Mouse (Mus musculus): ENCODE data around the gene Snap23. TPM values are rescaled to one million over a fixed set of nuclear protein-coding genes. Genes with fewer than 3 reads are reported as not detected.

Snap23 gene
- total RNA-seq, 1 experiment from 2014 or later: 65.1 TPM

GRCm38 (mm10) chr2:120640835-120641234, 73.4 kb downstream of the Snap23 start:
- no peak for ATAC-seq (replicated peaks; ENCODE audit: low read depth, poor library complexity, severe bottlenecking)

GRCm38 (mm10) chr2:120643836-120644235, 76.4 kb downstream of the Snap23 start:
- no peak for ATAC-seq (replicated peaks; ENCODE audit: low read depth, poor library complexity, severe bottlenecking)

GRCm38 (mm10) chr2:120646777-120647176, 79.3 kb downstream of the Snap23 start:
- ATAC-seq (replicated peaks; ENCODE audit: low read depth, poor library complexity, severe bottlenecking): no peak

Other genes with a start within 250 kb of the Snap23 start
- 42.8 and 44.3 TPM in 2 replicates for gene Vps39, start 214.5 kb upstream of the Snap23 start, total RNA-seq (2017)
- gene Ganc, start 163.8 kb upstream of the Snap23 start, total RNA-seq (2017): 20.6 and 21.9 TPM in 2 replicates
- 49.7 and 63.7 TPM in 2 replicates for gene Tmem87a, start 163.6 kb upstream of the Snap23 start, total RNA-seq (2017)
- 1.2 and 1.7 TPM in 2 replicates for gene Capn3, start 111.7 kb upstream of the Snap23 start, total RNA-seq (2017)
- gene Zfp106, start 3.8 kb upstream of the Snap23 start, total RNA-seq (2017): 81.8 and 174 TPM in 2 replicates
- 22.5 and 28.5 TPM in 2 replicates for gene Haus2, start 41.7 kb downstream of the Snap23 start, total RNA-seq (2017)
- 15.0 and 22.8 TPM in 2 replicates for gene Lrrc57, start 41.8 kb downstream of the Snap23 start, total RNA-seq (2017)
- gene Stard9, start 61.5 kb downstream of the Snap23 start, total RNA-seq (2017): 1.6 and 2.5 TPM in 2 replicates